Mouse (Mus musculus) megakaryocyte, embryonic 14.5 days (primary cell): ENCODE results near the gene Lbh.

ENCODE experiments used
- FLI1 ChIP-seq: IDR thresholded peaks from 2 replicates; pipeline ENCODE4 v1.6.1; 2012; ENCODE audit warnings: low read length, inconsistent platforms, mixed read lengths
- GATA1 ChIP-seq: IDR thresholded peaks from 3 replicates; pipeline ENCODE4 v1.6.1; 2012; ENCODE audit warnings: mixed read lengths, low read length, inconsistent platforms, borderline replicate concordance

DNA sequence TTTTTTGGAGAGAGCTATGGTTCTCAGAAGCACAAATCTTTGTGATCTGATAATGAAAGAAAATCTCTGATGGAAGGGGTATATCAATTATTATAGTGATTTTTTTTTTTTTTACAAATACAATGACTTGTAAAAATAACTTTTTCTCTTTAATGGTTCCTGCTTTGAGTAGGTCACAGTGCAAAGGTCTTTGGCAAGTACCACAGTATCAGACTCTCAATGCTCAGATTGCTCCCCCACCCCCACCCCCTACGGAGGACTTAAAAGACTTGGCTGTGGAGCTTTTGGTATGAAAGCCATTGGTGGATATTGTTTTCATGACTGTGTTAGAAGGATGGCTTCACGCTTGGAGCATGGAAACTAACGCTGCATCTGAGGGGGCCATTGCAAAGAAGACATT lies 18.2 kb downstream of the Lbh start:
- TF ChIP-seq GATA1: no peak
- no peak for TF ChIP-seq FLI1
